Comparison of ENCODE assay signal across 9 mouse cellular contexts in the genomic region with DNA sequence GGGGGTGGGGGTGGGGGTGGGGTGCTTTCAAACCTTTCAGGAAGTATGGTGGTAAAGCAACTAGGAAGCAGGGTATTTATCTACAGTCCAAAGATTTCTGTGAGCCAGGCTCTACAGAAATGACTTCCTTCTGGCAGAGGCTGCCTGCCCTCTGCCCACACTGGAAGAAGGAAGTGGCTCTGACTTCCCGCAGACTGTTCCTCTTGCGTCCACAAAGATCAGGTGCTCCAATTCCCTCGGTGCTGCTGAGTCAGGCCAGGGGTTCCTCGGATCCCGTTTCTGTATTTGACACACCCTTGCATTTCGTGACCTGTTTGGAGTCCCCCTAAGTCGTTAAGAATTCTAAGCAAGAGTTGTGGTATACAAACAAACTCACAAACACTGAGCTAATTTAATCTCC. TPM values are rescaled to one million over a fixed set of nuclear protein-coding genes. Genes with fewer than 3 reads are reported as not detected.
DNase-seq lines count a peak whose midpoint lies in the region; ATAC-seq and TF ChIP-seq lines count a peak whose summit lies in the region.
"Had no signal": no experiment of that assay in that cellular context is flagged by ENCODE, and none has a peak within 500 bp of the region (broad histone marks: within the 10 kb centered on the region; RNA-seq: fewer than 3 reads in every experiment).

No protein-coding gene starts in this region.

- H3K4me1 ChIP-seq in kidney, embryonic 15.5 days = peaks cover 46% of the 10 kb centered on the region
- no peaks in the 10 kb centered on the region for H3K4me1 ChIP-seq in liver, adult 2 months (ENCODE audit: control insufficient read depth, insufficient read depth, low read length)
- peaks cover 49% of the 10 kb centered on the region for H3K4me1 ChIP-seq in neural tube, embryonic 14.5 days (ENCODE audit: control insufficient read depth, insufficient read depth, low read length)

- no peak overlapping the region for H3K4me2 ChIP-seq in kidney, embryonic 15.5 days
- H3K4me2 ChIP-seq in neural tube, embryonic 14.5 days (ENCODE audit: low read depth, low read length) = no peak overlapping the region
- H3K4me2 ChIP-seq: limb, embryonic 13.5 days had no signal

- H3K36me3 ChIP-seq in kidney, embryonic 15.5 days = peaks cover 36% of the 10 kb centered on the region
- peaks cover 10% of the 10 kb centered on the region; the same call in 1 of the 2 replicates for H3K36me3 ChIP-seq in liver, adult 2 months (ENCODE audit: control insufficient read depth, insufficient read depth, low read length)
- H3K36me3 ChIP-seq in neural tube, embryonic 14.5 days (ENCODE audit: control insufficient read depth, insufficient read depth, low read length) = peaks cover 24% of the 10 kb centered on the region

- peak overlapping the region; percentile 68 for H3K27ac ChIP-seq in kidney, embryonic 15.5 days
- H3K27ac ChIP-seq in liver, adult 2 months (replicated peaks; ENCODE audit: insufficient read depth, low read depth, low read length) = peak overlapping the region; percentile 15
- peak overlapping the region; percentile 80 for H3K27ac ChIP-seq in neural tube, embryonic 14.5 days (ENCODE audit: low read depth, low read length)
- H3K27ac ChIP-seq: limb, embryonic 13.5 days had no signal

- WGBS in kidney, embryonic 15.5 days = 66% methylated on average over 7 of the region's 7 CpGs
- WGBS in liver, adult 2 months = 48% methylated on average over 7 of the region's 7 CpGs
- WGBS in neural tube, embryonic 14.5 days = 81% methylated on average over 7 of the region's 7 CpGs

- no peak for TF ChIP-seq CTCF in liver, adult 2 months (IDR thresholded peaks at IDR 0.05; ENCODE audit: low read depth, low read length)

- H3K9me3 ChIP-seq in kidney, embryonic 15.5 days (replicated peaks) = no peaks in the 10 kb centered on the region
- no peaks in the 10 kb centered on the region for H3K9me3 ChIP-seq in neural tube, embryonic 14.5 days (ENCODE audit: control insufficient read depth, low read length)
- H3K9me3 ChIP-seq: limb, embryonic 13.5 days had no signal

- no peak overlapping the region for H3K9ac ChIP-seq in kidney, embryonic 15.5 days
- H3K9ac ChIP-seq in liver, adult 2 months (ENCODE audit: low read depth, low read length) = no peak overlapping the region
- no peak overlapping the region for H3K9ac ChIP-seq in neural tube, embryonic 14.5 days (replicated peaks; ENCODE audit: low read depth, low read length)
- H3K9ac ChIP-seq: limb, embryonic 13.5 days had no signal

- H3K27me3 ChIP-seq in kidney, embryonic 15.5 days = no peaks in the 10 kb centered on the region
- no peaks in the 10 kb centered on the region for H3K27me3 ChIP-seq in liver, adult 2 months (ENCODE audit: control insufficient read depth, insufficient read depth, low read length)
- H3K27me3 ChIP-seq in neural tube, embryonic 14.5 days (ENCODE audit: control insufficient read depth, insufficient read depth, low read length) = no peaks in the 10 kb centered on the region
- H3K27me3 ChIP-seq: limb, embryonic 13.5 days had no signal

- ATAC-seq in kidney, embryonic 15.5 days (replicated peaks; ENCODE audit: low FRiP score) = no peak
- peak; percentile 94 for ATAC-seq in granulocyte monocyte progenitor cell, adult 5-6 weeks (replicated peaks; ENCODE audit: poor library complexity, severe bottlenecking)
- ATAC-seq in neural tube, embryonic 14.5 days (ENCODE audit: low read depth) = no peak
- no peak for ATAC-seq in erythroblast, adult 5-6 weeks (replicated peaks; ENCODE audit: low FRiP score, poor library complexity, severe bottlenecking)

- H3K79me2 ChIP-seq in liver, adult 2 months (ENCODE audit: control insufficient read depth, insufficient read depth, low read length) = no peaks in the 10 kb centered on the region

- no peak overlapping the region for H3K4me3 ChIP-seq in kidney, embryonic 15.5 days (replicated peaks)
- H3K4me3 ChIP-seq in liver, adult 2 months (ENCODE audit: insufficient read depth, low read depth, low read length) = no peak overlapping the region
- no peak overlapping the region for H3K4me3 ChIP-seq in neural tube, embryonic 14.5 days (ENCODE audit: low read depth, low read length)
- H3K4me3 ChIP-seq: limb, embryonic 13.5 days had no signal

- no peak for TF ChIP-seq POLR2A in liver, adult 2 months (IDR thresholded peaks at IDR 0.05; ENCODE audit: extremely low read depth, insufficient read depth, low read length)

- DNase-seq in kidney, adult 11 months = no peak
- peak; percentile 24 for DNase-seq in liver, adult 2 months (ENCODE audit: extremely low read depth, low read depth, low spot score)
- DNase-seq in thymus, postnatal 10 days (ENCODE audit: low spot score in 2 of 2) = no peak
- DNase-seq in thymus, postnatal 0 days (ENCODE audit: low spot score) = no peak

RNA-seq across cellular contexts. Expression of a gene that starts 11.7 kb away (rescaled TPM):
- 19.2 and 20.4 TPM in 2 replicates for polyA plus RNA-seq in kidney, embryonic 15.5 days (2015; fragmentation: Nextera tagmentation; extraction: Ambion mirVana)
- total RNA-seq in granulocyte monocyte progenitor cell, adult 5-6 weeks (2014; fragmentation: Nextera tagmentation) = 20.6 and 29.3 TPM in 2 replicates
- 13.5 and 17.7 TPM in 2 replicates for total RNA-seq in granulocyte monocyte progenitor cell, adult 5-6 weeks (2017)
- total RNA-seq in liver, adult 2 months (2014; rRNA removed) = 6.3 and 7.5 TPM in 2 replicates
- 7.8 and 8.1 TPM in 2 replicates for polyA plus RNA-seq in liver, adult 2 months (2012; rRNA removed)
- 43.9 and 51.2 TPM in 2 replicates for polyA plus RNA-seq in neural tube, embryonic 14.5 days (2014; fragmentation: Nextera tagmentation; extraction: Ambion mirVana)
- 1.3 and 12.3 TPM in 2 replicates for total RNA-seq in erythroblast, adult 5-6 weeks (2015; ENCODE audit: low replicate concordance)
- 10.2 and 16.3 TPM in 2 replicates for total RNA-seq in erythroblast, adult 5-6 weeks (2017; ENCODE audit: low replicate concordance)
- polyA plus RNA-seq in thymus, postnatal 0 days (2015; fragmentation: Nextera tagmentation; extraction: Ambion mirVana) = 16.0 and 18.6 TPM in 2 replicates

RNA-seq across cellular contexts. Expression of a gene that starts 23.3 kb away (rescaled TPM):
- 136 and 154 TPM in 2 replicates for polyA plus RNA-seq in kidney, embryonic 15.5 days (2015; fragmentation: Nextera tagmentation; extraction: Ambion mirVana)
- total RNA-seq in granulocyte monocyte progenitor cell, adult 5-6 weeks (2014; fragmentation: Nextera tagmentation) = 56.0 and 60.6 TPM in 2 replicates
- 78.9 and 79.8 TPM in 2 replicates for total RNA-seq in granulocyte monocyte progenitor cell, adult 5-6 weeks (2017)
- total RNA-seq in liver, adult 2 months (2014; rRNA removed) = 16.0 and 16.8 TPM in 2 replicates
- polyA plus RNA-seq in liver, adult 2 months (2012; rRNA removed) = 9.2 and 9.7 TPM in 2 replicates
- polyA plus RNA-seq in neural tube, embryonic 14.5 days (2014; fragmentation: Nextera tagmentation; extraction: Ambion mirVana) = 62.5 and 66.5 TPM in 2 replicates
- 13.6 and 14.4 TPM in 2 replicates for total RNA-seq in erythroblast, adult 5-6 weeks (2015; ENCODE audit: low replicate concordance)
- 22.0 and 32.9 TPM in 2 replicates for total RNA-seq in erythroblast, adult 5-6 weeks (2017; ENCODE audit: low replicate concordance)
- 129 and 132 TPM in 2 replicates for polyA plus RNA-seq in thymus, postnatal 0 days (2015; fragmentation: Nextera tagmentation; extraction: Ambion mirVana)

Comparison
In these comparisons a context has a peak if more than half of its experiments do, and no peak if none do; other contexts are left out.
1. H3K27ac ChIP-seq: peak in every context shown above with its lines; median percentile 80 in neural tube, embryonic 14.5 days; 68 in kidney, embryonic 15.5 days; 15 in liver, adult 2 months.